Mouse (Mus musculus) WW6 (cell line): ENCODE measurements around the gene Pnpla2.
A peak's percentile ranks its signal among the peaks of the same experiment; 100 is the strongest.
"Not testable (repeated sequence)": the region's sequence is repeated elsewhere in the genome, so short reads cannot be mapped to it uniquely, and the experiment has no call there.

Experiments
- DNase-seq: peaks from one replicate; pipeline ENCODE4 v3.0.0-alpha.2; 2013; ENCODE audit warnings: low read depth, low spot score

Gene Pnpla2

GRCm38 (mm10) chr7:141431434-141432185, 23.4 kb upstream of the Pnpla2 start:
- no peak for DNase-seq

DNA sequence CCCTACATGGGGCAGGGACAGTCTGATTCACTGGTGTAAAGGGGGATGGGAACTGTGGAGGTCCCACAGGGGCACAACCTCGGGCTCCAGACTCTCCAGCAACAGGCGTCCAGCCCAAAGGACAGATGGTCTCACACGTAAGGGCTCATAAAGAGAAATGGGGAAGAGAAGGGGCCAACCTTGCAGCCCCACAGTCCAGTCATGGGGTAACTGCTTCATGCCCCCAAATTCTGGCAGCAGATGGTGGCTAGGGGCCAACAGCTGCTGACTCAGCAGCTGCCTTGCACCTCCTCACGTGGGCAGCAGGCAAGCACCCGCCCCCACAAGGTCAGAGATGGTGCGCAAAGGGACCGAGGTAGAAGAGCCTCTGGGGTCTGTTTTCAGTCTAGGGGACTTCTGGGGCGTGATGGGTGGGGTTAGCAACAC, 22.8 kb upstream of the Pnpla2 start:
- no peak for DNase-seq

- no peak for DNase-seq
Observed at GRCm38 (mm10) chr7:141432741-141433516, 22.1 kb upstream of the Pnpla2 start.

DNA sequence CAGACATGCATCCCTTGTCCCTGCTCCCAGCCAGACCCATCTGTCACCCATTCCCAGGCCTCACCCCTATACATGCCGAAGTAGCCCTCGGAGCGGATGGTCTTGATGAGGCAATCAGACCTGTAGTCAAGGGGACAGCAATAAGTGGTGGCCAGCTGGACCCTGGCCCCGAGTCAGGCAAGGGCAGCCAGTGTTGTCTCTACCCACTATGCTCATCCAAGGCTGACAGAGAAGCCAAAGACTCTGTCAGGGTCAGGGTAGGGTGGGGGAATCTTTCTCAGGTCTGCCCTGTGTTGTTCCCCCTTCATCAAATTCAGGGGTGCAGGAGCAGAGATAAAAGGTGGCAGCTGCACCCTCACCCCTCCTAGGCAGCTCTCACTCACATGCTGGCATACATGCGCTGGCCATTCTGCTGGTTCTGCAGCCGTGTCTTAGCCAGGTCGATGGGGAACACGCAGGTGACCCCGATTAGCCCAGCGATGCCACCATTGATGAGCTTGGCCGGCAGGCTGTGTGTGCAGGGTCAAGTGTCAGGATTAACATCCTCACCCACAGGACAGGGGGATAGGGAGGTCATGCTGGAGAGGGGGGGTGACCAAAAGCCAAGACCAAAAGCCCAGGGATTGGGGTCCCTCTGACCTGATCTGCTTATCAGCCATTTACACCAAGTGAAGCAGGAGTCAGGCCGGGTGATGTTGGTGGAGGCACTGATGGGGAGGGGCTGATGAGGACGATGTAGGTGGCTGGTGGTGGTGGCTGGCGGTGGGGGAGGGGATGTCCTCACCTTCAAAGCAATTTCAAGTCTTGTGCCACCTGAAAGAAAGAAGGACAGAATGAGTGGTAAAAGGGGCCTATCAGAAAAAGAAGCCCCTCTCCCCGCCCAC, 21.2 kb upstream of the Pnpla2 start:
- DNase-seq, result no peak

DNA sequence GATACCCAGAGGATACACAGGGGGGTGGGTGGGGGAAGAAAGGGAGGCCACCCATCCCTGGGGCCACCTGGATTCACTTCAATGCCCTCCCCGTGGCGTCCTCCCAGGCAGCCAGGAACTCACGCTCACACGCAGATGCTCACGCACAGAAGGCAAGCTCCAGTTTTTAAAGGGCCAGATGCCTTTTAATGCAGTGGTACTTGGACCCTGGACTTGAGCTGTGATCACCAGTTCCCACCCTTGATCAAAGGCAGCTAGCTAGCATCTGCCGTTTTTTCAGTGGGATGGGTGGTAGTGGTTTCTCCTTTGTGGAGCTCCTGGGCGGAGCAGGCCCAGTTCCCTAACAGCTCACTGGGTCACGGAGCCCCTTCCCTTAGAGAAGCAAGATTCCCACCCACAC, 20.5 kb upstream of the Pnpla2 start:
- DNase-seq, result no peak

DNA sequence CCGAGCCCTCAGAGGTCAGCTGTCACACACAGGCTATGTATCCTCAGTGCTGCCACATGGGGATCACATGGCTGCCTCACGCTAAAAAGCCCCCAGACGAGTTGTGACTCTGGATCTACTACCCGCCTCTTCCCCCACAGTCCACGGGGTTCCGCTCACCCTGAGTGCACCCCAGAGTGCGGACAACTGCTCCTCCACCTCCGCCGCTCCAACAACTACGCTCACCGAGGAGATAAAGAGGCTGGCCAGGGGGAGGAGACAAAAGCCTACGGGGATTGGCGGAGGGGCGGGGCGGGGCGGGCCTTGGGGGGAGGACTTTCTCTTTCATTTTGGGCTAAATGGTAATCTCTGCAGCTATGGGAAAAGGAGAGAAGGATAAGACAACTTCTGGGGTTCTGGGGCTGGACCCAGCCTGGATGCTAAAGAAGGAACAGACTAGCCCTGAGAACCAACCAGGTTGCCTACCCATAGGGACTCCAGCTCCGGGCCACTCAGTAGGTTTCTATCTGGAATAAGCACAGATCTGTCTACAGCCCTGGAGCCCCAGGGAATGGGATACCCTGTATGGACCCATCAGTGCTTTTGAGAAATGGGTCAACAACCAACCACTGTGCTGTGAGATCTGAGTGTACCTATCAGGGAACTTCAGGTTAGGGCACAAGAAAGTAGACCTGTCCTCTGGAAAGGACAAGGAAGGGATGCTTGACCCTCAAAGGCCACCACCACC, 19.7 kb upstream of the Pnpla2 start:
- no peak for DNase-seq

DNA sequence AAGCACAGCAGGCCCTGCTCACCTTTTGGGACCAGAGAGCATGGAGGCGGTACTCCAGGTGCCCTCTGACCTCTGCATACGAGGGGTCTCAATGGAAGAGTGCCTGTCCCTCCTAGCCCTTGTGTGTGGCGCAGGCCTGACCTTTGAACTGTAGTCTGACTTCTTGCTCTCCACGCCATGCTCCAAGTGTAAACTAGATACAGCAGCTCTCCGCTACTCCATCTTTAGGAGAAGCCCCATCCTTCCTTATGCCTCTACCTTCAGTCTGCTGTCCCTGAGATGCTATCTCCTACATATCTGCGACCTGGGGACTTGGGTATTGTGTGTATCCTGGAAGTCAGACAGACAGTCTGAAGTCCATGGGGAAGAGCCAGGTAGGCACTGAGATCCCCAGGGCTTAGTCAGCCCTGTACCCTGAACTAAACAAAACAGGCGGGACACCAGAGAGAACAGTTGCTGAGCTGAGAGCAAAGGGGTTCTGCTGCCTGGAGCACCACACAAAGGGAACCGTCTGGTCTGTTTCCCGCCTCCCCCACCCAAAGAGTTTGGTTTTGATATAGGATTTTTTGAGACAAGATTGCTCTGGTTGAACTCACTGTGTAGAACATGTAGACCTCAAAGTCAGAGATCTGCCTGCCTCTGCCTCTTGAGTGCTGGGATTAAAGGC, 19.0 kb upstream of the Pnpla2 start:
- DNase-seq, result no peak

DNA sequence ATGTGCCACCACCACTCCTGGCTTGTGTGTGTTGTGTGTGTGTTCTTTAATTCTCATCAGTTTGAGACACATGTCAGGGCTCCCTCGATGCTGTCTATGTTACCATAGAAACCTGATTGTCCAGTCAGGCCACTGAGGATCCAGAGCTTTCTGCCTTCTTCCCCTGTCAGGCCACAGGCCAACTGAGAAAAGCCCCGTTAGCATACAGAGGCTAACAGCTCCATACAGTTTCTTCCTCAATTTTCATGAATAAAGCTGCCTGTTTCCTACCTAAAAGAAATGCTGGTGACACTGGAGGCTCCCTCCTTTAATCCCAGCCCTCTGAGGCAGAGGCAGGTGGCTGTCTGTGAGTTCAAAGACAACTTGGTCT, 18.5 kb upstream of the Pnpla2 start:
- DNase-seq, result no peak

DNA sequence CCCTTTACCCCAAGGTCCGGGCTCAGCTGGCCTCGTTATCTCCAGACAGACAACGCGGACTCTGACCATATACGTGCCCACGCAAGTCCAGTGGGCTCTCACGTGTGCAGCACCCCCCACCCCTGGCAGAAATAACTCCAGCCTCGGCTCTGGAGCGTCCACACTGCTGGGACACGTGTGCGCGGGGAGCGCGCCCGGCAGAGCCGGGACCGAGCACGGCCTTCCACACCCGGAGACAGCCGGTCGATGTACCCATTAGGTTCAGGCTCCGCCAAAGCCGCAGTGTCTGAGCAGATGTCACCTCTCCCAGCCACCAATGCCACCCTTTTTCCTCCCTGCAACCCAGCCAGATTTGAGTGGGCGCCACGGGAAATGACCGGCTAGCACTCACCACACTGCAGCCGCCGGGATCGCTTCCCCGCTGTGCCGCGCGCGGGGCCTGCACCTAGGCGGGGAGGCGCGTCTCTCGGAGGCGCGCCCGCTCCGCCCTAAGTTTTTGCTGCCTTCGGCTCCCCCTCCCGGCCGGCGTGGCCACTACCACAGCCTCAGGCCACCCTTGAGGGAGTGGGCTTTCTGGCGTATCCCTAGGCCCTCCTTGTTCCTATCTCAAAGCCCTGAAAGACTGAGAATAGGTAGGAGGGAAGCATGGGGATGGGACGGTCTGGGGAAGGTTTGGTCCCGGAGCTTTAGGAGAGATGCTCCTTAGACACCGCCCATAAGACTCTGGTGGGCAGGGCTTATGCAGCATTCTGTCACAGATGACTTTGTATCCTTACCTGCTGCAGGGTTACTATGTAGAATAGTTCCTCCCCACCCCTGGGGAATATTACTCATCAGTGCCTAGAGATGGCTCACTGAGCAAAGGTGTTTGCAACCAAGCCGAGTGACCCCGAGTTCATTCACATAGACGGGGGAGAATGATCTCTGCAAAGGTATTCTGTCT, 17.5 kb upstream of the Pnpla2 start, which contains the start of gene Slc25a22:
Gene Slc25a22 (minus strand): TSS at position 715 of the 943 bp plus-strand sequence.
- peak; percentile 73 for DNase-seq

DNA sequence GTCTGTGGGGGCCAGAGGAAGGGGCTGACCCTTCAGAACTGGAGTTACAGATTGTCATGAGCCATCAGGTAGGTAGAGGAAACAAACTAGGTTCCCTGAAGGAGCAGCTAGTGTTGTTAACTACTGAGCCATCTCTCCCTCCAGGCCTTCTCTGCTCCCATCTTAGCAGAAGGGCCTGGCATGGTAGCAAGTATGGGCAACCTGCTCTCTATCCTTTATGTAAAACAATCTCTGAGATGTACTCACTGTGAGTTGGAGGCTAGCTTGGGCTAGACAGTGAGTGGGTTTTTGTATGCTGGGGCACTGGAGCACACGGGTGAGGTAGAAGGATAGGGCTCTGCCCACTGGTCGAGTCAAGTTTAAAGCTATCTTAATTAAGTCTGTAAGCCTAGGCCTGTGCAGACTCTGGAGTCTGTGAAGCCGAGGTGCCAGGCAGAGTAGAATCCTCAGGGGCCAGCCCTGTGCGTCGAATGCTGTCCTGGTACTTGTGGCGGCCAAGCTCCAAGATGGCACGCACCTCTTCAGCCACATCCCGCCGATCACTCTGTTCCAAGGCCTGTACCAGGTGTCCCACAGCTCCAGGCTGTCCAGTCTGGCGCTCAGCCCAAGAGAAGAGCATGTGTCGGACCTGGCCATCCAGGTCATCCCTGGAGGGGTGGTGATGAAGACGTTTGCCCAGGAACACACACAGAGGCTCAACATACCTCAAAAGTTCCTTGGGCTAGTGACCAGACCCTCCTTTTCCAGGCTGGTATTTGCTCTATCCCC, 16.6 kb upstream of the Pnpla2 start:
- DNase-seq, result no peak

- no peak for DNase-seq
Observed at GRCm38 (mm10) chr7:141439140-141439679, 15.8 kb upstream of the Pnpla2 start.

GRCm38 (mm10) chr7:141439811-141440210, 15.2 kb upstream of the Pnpla2 start:
- no peak for DNase-seq

DNA sequence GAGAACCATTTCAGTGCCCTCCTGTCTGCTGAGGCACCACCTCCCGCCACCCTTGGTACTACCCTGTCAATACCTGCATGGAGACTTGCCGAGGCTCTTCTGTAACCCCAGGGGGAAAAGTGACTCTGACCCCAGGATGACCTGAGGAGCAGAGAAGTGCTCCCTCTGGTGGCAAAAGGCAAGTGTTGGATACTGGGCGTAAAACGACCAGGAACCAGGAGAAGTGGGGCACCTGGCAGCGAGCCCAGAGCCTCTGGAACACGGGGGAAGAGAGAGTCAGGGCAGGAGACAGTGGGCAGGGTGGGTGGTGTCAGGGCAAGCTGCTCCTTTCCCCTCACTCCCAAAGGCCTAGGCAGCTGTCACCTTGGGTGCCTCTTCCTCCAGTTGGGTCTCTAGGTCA, 14.4 kb upstream of the Pnpla2 start:
- no peak for DNase-seq

DNA sequence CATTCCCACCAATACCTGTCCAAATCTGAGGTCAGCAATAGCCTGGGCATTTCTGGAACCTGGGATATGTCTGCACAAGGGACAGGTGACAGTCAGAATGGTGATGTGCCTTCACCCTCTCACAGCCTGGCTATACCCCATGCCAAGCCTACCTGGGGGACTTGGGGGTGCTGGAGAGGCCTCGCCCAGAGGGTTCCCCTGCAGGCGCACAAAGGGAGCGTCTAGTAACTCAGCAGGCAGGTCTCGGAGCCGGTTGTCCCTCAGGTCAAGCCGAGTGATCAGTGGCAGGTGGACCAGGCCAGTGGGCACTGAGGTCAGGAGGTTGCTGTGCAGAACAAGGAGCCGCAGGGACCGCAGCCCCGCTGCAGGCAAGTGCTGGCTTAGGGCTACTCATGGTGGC, 13.5 kb upstream of the Pnpla2 start:
- DNase-seq, result no peak

DNA sequence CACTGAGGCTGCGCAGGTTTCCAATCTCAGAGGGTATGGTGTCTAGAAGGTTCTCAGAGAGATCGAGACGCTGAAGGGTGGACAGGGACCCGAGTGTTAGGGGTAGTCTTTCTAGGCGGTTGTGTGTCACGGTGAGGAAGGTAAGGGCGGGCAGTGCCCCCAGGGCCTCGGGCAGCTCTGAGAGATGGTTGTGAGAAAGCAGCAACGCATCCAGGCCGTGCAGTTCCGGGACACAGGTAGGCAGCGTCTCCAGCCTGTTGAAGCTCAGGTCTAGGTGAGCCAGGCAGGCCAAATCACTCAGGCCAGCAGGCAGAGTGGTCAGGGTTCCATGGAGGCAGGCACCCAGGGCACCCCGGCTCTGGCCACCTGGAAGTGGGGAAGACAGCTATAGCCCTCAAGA, 12.8 kb upstream of the Pnpla2 start:
- no peak for DNase-seq

GRCm38 (mm10) chr7:141443081-141443821, 11.7 kb upstream of the Pnpla2 start:
- no peak for DNase-seq

- no peak for DNase-seq
Observed at GRCm38 (mm10) chr7:141443828-141444237, 11.2 kb upstream of the Pnpla2 start, which contains the start of gene Pidd1. Gene Pidd1 (minus strand): TSS chr7:141444025.

DNA sequence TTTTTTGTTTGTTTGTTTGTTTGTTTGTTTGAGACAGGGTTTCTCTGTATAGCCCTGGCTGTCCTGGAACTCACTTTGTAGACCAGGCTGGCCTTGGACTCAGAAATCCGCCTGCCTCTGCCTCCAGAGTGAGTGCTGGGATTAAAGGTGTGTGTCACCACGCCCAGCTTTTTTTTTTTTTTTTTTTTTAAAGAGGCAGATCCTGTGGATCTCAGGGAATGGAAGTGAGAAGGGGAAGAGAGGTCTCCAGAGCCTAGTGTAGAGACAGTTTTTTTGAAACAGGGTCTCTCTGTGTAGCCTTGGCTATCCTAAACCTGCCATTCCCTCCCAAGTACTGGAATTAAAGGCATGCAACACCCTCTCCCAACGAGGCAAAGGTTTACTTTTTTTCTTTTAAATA, 8.6 kb upstream of the Pnpla2 start:
- DNase-seq, result not testable (repeated sequence)
